Mouse (Mus musculus) midbrain, postnatal 0 days (tissue): ENCODE results near the gene Kank2. TPM values are rescaled to one million over a fixed set of nuclear protein-coding genes. Genes with fewer than 3 reads are reported as not detected.
A peak's percentile ranks its signal among the peaks of the same experiment; 100 is the strongest.

Source experiments
- ATAC-seq: fragments of 200-750 bp; cut with Nextera tagmentation; 2 replicates; pipeline ENCODE4 v1.8.0; 2017; ENCODE audit warnings: moderate number of reproducible peaks, mild to moderate bottlenecking, moderate TSS enrichment, moderate library complexity; ENCODE audit not compliant: low FRiP score
- DNase-seq: peaks from one replicate; pipeline ENCODE4 v3.0.0-alpha.2; 2015; ENCODE audit warnings: low spot score
- H3K27ac ChIP-seq: fragments of 300-500 bp; sonication (generic); 2 replicates; pipeline ENCODE4 v1.5.1; 2014; ENCODE audit warnings: low read depth, mild to moderate bottlenecking, low read length, mixed read lengths
- H3K27me3 ChIP-seq: fragments of 300-500 bp; sonication (generic); 2 replicates; pipeline ENCODE4 v1.6.1; 2014; ENCODE audit warnings: low read length, control low read depth, mixed read lengths; ENCODE audit not compliant: insufficient read depth
- H3K36me3 ChIP-seq: fragments of 300-500 bp; sonication (generic); 2 replicates; pipeline ENCODE4 v1.6.1; 2014; ENCODE audit warnings: low read length, control low read depth, mixed read lengths; ENCODE audit not compliant: insufficient read depth
- H3K4me1 ChIP-seq: fragments of 300-500 bp; sonication (generic); 2 replicates; pipeline ENCODE4 v1.6.1; 2014; ENCODE audit warnings: mild to moderate bottlenecking, control low read depth, antibody characterized with exemption, low read length, mixed read lengths; ENCODE audit not compliant: insufficient read depth
- H3K4me2 ChIP-seq: fragments of 300-500 bp; sonication (generic); 2 replicates; pipeline ENCODE4 v1.6.1; 2014; ENCODE audit warnings: low read depth, mild to moderate bottlenecking, low read length, mixed read lengths; ENCODE audit not compliant: poor library complexity, severe bottlenecking
- H3K4me3 ChIP-seq: fragments of 300-500 bp; sonication (generic); 2 replicates; pipeline ENCODE4 v1.5.1; 2014; ENCODE audit warnings: low read depth, mild to moderate bottlenecking, low read length, moderate library complexity
- H3K9ac ChIP-seq: fragments of 300-500 bp; sonication (generic); replicated peaks from 2 replicates; pipeline ENCODE4 v1.6.1; 2014; ENCODE audit warnings: mild to moderate bottlenecking, low read length, moderate library complexity, mixed read lengths; ENCODE audit not compliant: poor library complexity, severe bottlenecking
- H3K9me3 ChIP-seq: fragments of 300-500 bp; sonication (generic); 2 replicates; pipeline ENCODE4 v1.6.1; 2016; ENCODE audit warnings: low read length, control low read depth
- CTCF ChIP-seq: IDR thresholded peaks from 2 replicates; pipeline ENCODE4 v1.5.1; 2016; ENCODE audit warnings: antibody characterized with exemption, mild to moderate bottlenecking
- WGBS: fragments of 180-500 bp; shearing (Covaris S2); extraction: QIAGEN DNeasy Blood & Tissue Kit; methylation state at CpG from one replicate; pipeline ENCODE4 v1.1.7; 2014; 5-methylcytosine and 5-hydroxymethylcytosine counted together
- polyA plus RNA-seq: library from polyadenylated mRNA; unstranded; fragments of >200 nt; fragmentation: Nextera tagmentation; extraction: Ambion mirVana; gene quantifications from 2 replicates; pipeline ENCODE4 v1.2.1, GENCODE M21; 2015
- total RNA-seq: library from RNA; depleted of rRNA; stranded (reverse); fragments of >200 nt; gene quantifications from 2 replicates; pipeline ENCODE4 v1.2.3, GENCODE M21; 2014

The Kank2 gene
- total and polyA plus RNA-seq, 2 experiments from 2014 or later, result 2.9 to 15.2 TPM

DNA sequence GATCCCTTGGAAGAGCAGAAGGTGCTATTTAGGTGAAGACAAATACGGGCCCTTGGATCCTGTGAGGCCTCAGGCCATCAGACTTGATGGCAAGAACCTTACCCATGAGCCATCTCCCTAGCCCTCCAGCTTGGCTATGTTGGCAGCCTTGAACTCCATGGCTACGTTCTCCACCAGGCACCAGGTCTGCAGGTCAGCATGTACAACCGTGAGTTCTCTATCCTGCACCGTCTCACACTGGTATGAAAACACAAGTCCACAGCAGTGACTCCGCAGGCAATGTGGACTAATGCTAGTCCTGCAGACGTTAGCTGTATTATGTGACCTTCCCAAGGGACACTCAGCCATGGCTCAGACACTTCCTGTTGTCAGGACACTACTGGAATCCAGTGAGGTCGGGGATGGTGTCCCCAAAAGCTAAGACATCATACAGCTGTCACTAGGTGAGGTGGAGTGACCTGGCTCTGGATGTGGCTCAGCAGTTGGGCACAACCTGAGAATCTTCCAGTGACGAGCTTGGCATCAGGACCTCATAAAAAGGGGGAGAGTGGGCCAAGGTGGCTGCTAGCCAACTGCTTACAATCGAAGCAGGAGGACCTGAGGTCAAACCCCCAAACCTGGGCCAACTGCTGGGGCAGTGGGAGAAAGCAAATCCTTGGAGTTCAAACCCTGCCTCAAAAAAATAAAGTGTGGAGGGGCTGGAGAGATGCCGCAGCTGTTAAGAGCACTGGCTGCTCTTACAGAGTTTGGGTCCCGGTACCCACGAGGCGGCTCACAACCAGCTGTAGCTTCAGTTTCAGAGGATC, 43.8 kb downstream of the Kank2 start:
- H3K9ac ChIP-seq, result no peak overlapping the region
- DNase-seq (no peak), ATAC-seq (no peak)
- H3K27ac ChIP-seq, result no peak overlapping the region
- H3K27me3 ChIP-seq, result no peaks in the 10 kb centered on the region
- no peak overlapping the region for H3K4me3 ChIP-seq
- H3K4me2 ChIP-seq, result no peak overlapping the region
- H3K9me3 ChIP-seq, result no peaks in the 10 kb centered on the region
- peaks cover 2% of the 10 kb centered on the region; the same call in 1 of the 2 replicates for H3K4me1 ChIP-seq
- H3K36me3 ChIP-seq, result no peaks in the 10 kb centered on the region
- WGBS, result 80% methylated on average over 13 of the region's 13 CpGs
- no peak for TF ChIP-seq CTCF

DNA sequence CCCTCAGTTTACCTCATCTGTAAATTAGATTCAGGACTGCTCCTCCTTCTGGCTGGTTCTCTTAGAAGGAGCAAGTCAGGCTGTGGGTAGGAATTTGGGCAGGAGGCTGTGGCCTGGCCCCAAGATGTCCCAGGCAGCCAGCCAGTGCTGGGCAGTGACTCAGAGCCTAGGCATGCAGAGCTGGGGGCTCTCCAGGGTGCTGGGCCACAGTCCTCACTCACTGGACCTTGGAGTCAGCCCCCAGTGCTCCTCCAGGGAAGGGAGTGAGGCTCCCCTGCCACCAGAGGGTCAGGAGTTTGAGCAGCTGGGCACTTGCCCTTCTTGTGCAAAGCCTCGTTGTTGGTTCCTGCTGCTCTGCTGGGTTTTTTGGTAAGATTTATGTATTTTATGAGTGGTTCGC, 44.5 kb downstream of the Kank2 start:
- Histone ChIP-seq H3K27ac (no peak overlapping the region), H3K4me2 (no peak overlapping the region), H3K4me3 (no peak overlapping the region), H3K4me1 (no peaks in the 10 kb centered on the region), H3K27me3 (no peaks in the 10 kb centered on the region), H3K9ac (no peak overlapping the region), H3K36me3 (peaks cover 6% of the 10 kb centered on the region; the same call in 1 of the 2 replicates), H3K9me3 (no peaks in the 10 kb centered on the region)
- ATAC-seq (no peak), DNase-seq (no peak)
- 79% methylated on average over 2 of the region's 2 CpGs for WGBS
- no peak for TF ChIP-seq CTCF

DNA sequence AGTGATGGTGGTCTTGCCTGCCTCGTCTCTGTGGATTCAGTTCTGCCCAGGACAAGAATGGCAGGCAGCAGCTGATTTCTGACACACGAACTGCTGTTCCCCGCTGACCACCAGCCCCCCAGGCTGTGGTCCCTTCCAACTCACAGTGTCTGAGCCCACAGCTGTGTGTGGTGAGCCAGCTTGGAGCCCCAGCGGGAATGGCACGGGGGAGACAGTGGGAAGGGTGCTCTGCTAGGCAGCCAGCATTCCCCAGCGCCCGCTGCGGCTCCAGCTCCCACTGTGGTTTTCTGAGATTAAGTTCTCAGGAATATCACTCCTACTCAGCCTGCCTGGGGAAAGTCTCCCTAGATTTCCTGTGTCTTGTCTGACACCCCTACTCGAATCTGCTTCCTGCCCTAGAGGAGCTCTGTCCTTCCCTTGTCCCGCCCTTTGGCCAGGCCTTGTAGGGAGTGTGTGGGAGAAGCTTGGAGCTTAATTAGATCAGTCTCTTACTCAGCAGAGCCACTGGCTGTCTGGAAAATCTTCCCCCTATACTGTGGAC, 46.2 kb downstream of the Kank2 start:
- no peak overlapping the region for H3K4me2 ChIP-seq
- H3K36me3 ChIP-seq, result peaks cover 18% of the 10 kb centered on the region
- DNase-seq (no peak), ATAC-seq (no peak)
- H3K4me3 ChIP-seq, result no peak overlapping the region
- H3K9me3 ChIP-seq, result no peaks in the 10 kb centered on the region
- no peak overlapping the region for H3K27ac ChIP-seq
- no peaks in the 10 kb centered on the region for H3K4me1 ChIP-seq
- TF ChIP-seq CTCF, result no peak
- H3K9ac ChIP-seq, result no peak overlapping the region
- 68% methylated on average over 10 of the region's 10 CpGs for WGBS
- H3K27me3 ChIP-seq, result no peaks in the 10 kb centered on the region

- ATAC-seq, result no peak
- TF ChIP-seq CTCF, result peak; percentile 38
- peak; percentile 20 for DNase-seq
- no peak overlapping the region for H3K9ac ChIP-seq
- H3K4me1 ChIP-seq, result no peaks in the 10 kb centered on the region
- H3K36me3 ChIP-seq, result peaks cover 28% of the 10 kb centered on the region
- H3K9me3 ChIP-seq, result no peaks in the 10 kb centered on the region
- 73% methylated on average over 6 of the region's 6 CpGs for WGBS
- no peak overlapping the region for H3K4me3 ChIP-seq
- no peak overlapping the region for H3K4me2 ChIP-seq
- no peaks in the 10 kb centered on the region for H3K27me3 ChIP-seq
- no peak overlapping the region for H3K27ac ChIP-seq
Measured at GRCm38 (mm10) chr9:21751347-21751746, 47.2 kb downstream of the Kank2 start.

DNA sequence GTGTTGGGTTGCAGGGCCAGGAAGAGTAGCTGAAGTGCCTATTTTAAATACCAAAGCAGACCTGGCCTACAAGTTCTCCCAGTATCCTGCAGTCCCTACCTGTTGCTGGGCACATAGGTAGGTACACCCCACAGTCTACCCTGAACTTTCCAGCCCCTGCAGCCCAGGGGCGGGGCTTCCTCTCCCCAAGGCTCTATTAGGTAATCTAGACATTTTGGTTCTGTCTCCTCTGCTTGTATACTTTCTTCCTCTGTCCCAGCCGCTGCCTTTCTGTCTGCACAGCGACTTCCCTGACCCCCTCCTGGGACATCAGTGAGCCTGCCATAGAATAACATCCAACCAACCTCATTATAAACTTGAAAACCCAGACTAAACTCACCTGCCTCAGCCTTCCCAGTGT, 48.2 kb downstream of the Kank2 start:
- 77% methylated on average over 3 of the region's 3 CpGs for WGBS
- Histone ChIP-seq H3K36me3 (peaks cover 37% of the 10 kb centered on the region), H3K27me3 (no peaks in the 10 kb centered on the region), H3K4me3 (no peak overlapping the region), H3K4me1 (no peaks in the 10 kb centered on the region), H3K27ac (no peak overlapping the region), H3K9me3 (no peaks in the 10 kb centered on the region), H3K9ac (no peak overlapping the region), H3K4me2 (no peak overlapping the region)
- no peak for ATAC-seq
- DNase-seq, result no peak
- no peak for TF ChIP-seq CTCF

DNA sequence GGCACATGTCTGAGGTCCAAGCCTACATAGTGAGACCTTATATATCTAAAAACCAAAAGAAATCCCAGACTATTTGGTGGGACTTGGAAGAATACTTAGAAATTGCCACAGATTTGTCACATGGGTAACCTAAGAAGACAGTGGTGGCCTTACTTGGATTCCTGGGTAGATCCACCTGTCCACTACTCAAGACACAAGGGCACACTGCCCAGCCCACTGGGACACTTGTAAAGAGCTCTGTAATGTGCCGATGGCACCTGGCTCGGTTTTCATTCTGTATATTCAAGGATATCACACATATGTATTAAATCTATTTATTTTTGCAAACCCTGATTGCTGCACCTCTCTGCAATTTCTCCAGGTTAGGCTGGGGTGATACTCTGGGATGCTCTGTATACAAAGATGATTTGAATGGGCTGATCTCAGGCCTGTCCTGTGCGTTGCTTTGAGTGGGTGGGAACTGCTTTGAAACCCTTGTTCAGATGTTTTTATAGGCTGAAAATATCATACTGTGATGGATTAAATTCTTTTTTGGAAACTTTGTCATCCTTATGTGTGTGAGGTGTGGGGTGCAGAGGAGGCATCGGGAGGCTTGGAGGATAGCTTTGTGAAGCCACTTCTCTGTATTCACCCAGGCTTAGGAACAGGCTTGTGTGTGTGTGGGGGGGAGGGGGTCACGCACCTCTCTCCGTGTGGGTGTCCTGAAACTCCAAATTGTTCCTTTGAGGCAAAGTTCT, 49.0 kb downstream of the Kank2 start:
- TF ChIP-seq CTCF, result no peak
- no peak overlapping the region for H3K9ac ChIP-seq
- no peak overlapping the region for H3K27ac ChIP-seq
- WGBS, result 88% methylated on average over 6 of the region's 6 CpGs
- H3K9me3 ChIP-seq, result no peaks in the 10 kb centered on the region
- ATAC-seq (no peak), DNase-seq (no peak)
- H3K4me3 ChIP-seq, result no peak overlapping the region
- H3K4me2 ChIP-seq, result no peak overlapping the region
- peaks cover 38% of the 10 kb centered on the region for H3K36me3 ChIP-seq
- no peaks in the 10 kb centered on the region for H3K27me3 ChIP-seq
- H3K4me1 ChIP-seq, result no peaks in the 10 kb centered on the region
